Mouse (Mus musculus): ENCODE measurements around the gene Gucy1b2. TPM values are rescaled to one million over a fixed set of nuclear protein-coding genes. Genes with fewer than 3 reads are reported as not detected.

The Gucy1b2 gene
- polyA plus RNA-seq, 1 experiment from 2014 or later: 0.70 TPM

DNA sequence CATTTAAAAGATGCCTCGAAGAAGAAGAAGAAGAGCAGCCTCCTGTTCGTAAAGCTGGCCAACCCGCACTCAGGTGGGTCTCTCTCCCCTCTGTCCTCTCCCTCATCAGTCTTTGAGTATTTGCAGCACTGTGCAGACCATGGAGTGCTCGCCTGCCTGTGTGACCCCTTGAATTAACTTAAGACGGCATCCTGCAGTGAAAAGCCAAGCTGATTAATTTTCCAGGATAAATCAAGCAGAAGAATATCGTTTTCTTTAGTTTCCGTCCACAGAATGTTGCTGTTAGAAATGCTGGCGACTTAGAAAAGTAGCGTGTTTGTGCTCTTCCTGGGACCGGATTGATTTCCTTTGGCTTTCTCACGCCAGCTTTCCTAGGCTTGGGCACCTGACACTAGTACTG is 109.5 kb downstream of the Gucy1b2 start:
- peak; percentile 60 for DNase-seq (ENCODE audit: low spot score, missing footprints)
- H3K36me3 ChIP-seq (ENCODE audit: control insufficient read depth, insufficient read depth, low read length): no peaks in the 10 kb centered on the region
- H3K9ac ChIP-seq (ENCODE audit: low read length): no peak overlapping the region
- H3K4me3 ChIP-seq (ENCODE audit: low read depth, low read length): no peak overlapping the region
- H3K4me2 ChIP-seq: no peak overlapping the region
- ATAC-seq (ENCODE audit: low FRiP score): no peak
- H3K4me1 ChIP-seq (ENCODE audit: control insufficient read depth, insufficient read depth, low read length): 0 out of 2 replicates have a peak, but pooled peaks cover 4% of the 10 kb centered on the region
- no peaks in the 10 kb centered on the region for H3K9me3 ChIP-seq (ENCODE audit: control insufficient read depth, low read length)
- H3K27me3 ChIP-seq (ENCODE audit: control insufficient read depth, insufficient read depth, low read length): no peaks in the 10 kb centered on the region
- H3K27ac ChIP-seq (ENCODE audit: low read depth, low read length): no peak overlapping the region
- WGBS: 74% methylated on average over 11 of the region's 11 CpGs

Other genes starting within 250 kb of the Gucy1b2 start
- 78.1 and 89.3 TPM in 2 replicates for gene Rnaseh2b, start 163.7 kb downstream of the Gucy1b2 start, polyA plus RNA-seq (2014; fragmentation: Nextera tagmentation; extraction: Ambion mirVana)
- gene Dleu7, start 163.2 kb downstream of the Gucy1b2 start, polyA plus RNA-seq (2014; fragmentation: Nextera tagmentation; extraction: Ambion mirVana): 3.7 and 5.1 TPM in 2 replicates
- gene Fam124a, start 99.4 kb upstream of the Gucy1b2 start, polyA plus RNA-seq (2014; fragmentation: Nextera tagmentation; extraction: Ambion mirVana): 2.6 and 3.4 TPM in 2 replicates
- gene Gm4131, start 110.6 kb upstream of the Gucy1b2 start, polyA plus RNA-seq (2014; fragmentation: Nextera tagmentation; extraction: Ambion mirVana): not detected in 2 replicates
- not detected in 2 replicates for gene Serpine3, start 207.4 kb upstream of the Gucy1b2 start, polyA plus RNA-seq (2014; fragmentation: Nextera tagmentation; extraction: Ambion mirVana)

Data from midbrain, embryonic 11.5 days (tissue).